Comparison of ENCODE assay signal across 11 mouse cellular contexts in the genomic region with DNA sequence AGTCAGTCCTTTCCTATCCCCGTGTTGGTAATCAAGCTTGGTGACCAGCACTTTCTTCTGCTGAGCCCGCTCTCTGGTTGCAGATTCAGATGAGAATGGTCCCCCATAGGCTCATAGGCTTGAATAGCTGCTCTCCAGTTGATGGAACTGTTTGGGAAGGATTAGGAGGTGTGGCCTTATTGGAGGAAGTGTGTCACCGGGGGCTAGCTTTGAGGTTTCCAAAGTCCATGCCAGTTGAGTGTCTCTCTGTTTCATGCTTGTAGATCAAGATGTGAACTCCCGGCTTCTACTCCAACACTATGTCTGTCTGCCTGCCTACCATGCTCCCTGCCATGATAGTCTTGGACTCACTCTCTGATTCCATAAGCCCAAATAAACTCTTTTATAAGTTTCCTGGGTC.
"Had no signal": no experiment of that assay in that cellular context is flagged by ENCODE, and none has a peak within 500 bp of the region (broad histone marks: within the 10 kb centered on the region; RNA-seq: fewer than 3 reads in every experiment).

No protein-coding gene starts in this region.

- DNase-seq: lung, adult 18-20 months; lung, embryonic 14.5 days; lung, postnatal 10 days; lung, postnatal 4 days; retina, postnatal 1 day; right cerebral cortex, adult 18-20 months; right cerebral cortex, postnatal 25 days; right cerebral cortex, postnatal 4 days; spleen, adult 18-20 months; thymus, adult 18-20 months; thymus, postnatal 25 days had no signal
